Mouse (Mus musculus) adrenal gland (tissue): ENCODE measurements at regions not wholly inside any gene's neighbourhood (a gene's known extent, or its start where the extent isn't known, plus 50 kb on each side); places are given as distances from the start of the nearest gene placed in this dataset.

Source experiments
- microRNA-seq, 2 experiments: library from miRNA; unstranded; fragments of <30 nt; microRNA quantifications; one replicate each; pipeline ENCODE4; 2019

Small RNA genes in the stretch of these regions (microRNA-seq; reads per million reads assigned to microRNA genes)
- gene Mir30a: 5,463 to 7,536 reads per million in 2 experiments
- gene Mir30c-2: 221 to 295 reads per million in 2 experiments
